Mouse (Mus musculus): Measurements from ENCODE around the gene Abhd16b.
A peak's percentile ranks its signal among the peaks of the same experiment; 100 is the strongest.

Abhd16b gene

GRCm38 (mm10) chr2:181493156-181493927 lies at the start of gene Abhd16b:
Abhd16b (plus strand) TSS chr2:181493206.
- DNase-seq (ENCODE audit: low spot score): no peak

- no peak for DNase-seq (ENCODE audit: low spot score)
These were observed 40.8 kb upstream of the Abhd16b start for GRCm38 (mm10) chr2:181452181-181452580.

DNA sequence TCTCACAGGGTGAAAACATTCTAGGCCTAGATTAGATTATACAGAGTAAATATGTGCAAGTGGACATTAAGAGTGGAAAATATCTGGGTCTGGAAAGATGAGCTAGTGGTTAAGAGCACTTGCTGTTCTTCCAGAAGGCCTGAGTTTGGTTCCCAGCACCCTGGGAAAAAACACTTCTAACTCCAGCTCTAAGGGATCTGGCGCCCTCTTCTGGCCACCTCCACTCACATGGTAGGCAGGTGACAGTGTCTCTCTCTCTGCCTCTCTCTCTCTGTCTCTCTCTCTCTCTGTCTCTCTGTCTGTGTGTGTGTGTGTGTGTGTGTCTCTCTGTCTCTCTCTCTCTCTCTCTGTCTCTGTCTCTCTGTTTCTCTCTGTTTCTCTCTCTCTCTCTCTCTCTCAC lies 39.7 kb upstream of the Abhd16b start:
- DNase-seq (ENCODE audit: low spot score): no peak

DNA sequence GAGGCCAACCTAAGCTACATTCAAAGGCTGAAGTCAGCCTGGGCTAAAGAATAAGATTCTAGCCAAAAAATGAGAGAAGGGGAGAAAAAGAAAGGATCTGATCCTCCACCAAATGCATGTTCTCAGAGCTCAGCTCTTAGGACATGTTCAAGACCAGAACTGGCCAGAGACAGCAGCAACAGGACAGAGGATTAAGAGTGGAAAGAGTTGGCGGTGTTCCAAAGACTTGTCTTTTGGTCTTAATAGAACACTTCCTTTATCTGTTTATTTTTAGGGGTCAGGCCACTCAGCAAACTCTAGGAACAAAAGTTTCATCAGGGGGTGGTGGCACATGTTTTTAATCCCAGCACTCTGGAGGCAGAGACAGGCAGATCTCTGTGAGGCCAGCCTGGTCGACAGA lies 37.1 kb upstream of the Abhd16b start:
- DNase-seq (ENCODE audit: low spot score): peak; percentile 52

- DNase-seq (ENCODE audit: low spot score): no peak
These were observed 35.2 kb upstream of the Abhd16b start for GRCm38 (mm10) chr2:181457831-181458230.

DNA sequence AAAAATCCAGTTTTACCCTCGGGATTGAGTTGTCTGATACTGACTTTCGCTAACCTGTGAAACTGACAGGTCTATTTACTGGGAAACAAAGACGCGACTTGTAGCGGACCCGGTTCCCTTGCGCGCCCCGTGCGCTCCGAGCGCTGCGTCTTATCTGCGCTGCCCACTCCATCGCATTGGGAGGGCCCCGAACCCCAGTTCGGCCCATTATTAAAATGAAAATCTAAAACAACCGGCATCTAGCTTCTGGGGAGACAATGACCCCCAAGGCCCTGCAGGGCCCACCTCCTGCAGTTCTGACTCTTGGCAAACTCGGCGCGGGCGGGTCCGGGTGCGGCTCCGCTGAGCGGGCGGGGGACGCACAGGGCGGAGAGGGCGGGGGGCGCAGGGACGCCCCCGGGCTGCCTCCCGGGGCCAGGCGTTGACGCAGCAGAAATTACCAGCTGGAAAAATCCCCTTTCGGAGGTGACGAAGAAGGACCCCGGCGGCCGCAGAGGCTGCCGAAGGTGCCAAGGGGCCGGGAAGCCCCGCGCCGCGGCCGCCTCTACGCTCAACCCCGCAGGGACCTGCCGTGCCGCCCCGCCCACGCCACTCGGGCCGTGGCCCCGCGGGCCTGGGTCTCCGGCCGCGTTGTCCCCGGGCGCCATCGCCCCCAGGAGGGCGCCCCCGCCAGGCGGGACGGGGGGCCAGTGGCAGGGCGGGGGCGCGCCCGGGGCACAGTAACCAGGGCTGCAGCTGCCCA lies 34.4 kb upstream of the Abhd16b start:
- DNase-seq (ENCODE audit: low spot score): no peak

DNA sequence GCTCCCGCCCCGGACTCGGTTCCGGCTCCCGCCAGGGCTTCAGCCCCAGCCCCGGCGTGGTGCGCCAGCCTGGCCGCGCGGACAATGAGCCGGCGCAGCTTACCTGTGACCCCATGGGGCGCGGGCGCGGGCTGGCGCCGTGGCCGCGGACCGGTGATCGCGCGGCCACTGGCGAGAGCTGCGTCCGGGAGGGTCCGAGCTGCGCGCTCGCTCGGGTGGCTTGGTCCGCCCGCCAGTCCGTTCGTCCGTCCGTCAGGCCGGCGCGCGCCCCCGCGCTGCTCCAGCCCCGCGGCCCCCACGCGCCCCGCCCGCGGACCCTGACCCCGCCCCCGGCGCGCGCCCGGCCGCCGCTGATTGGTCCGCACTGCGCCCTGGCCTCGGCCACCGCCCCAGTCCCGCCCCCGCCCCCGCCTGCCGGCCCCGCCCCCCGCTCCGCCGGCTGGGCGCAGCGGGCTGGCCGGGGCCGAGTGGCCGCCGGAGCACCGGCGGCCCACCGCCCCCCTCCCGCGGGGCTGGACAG lies 33.8 kb upstream of the Abhd16b start, which contains the start of gene Zbtb46:
Gene Zbtb46 (minus strand): TSS at position 274 of the 520 bp plus-strand sequence.
- peak; percentile 74 for DNase-seq (ENCODE audit: low spot score)

- no peak for DNase-seq (ENCODE audit: low spot score)
These were observed 33.1 kb upstream of the Abhd16b start for GRCm38 (mm10) chr2:181459673-181460621.

DNA sequence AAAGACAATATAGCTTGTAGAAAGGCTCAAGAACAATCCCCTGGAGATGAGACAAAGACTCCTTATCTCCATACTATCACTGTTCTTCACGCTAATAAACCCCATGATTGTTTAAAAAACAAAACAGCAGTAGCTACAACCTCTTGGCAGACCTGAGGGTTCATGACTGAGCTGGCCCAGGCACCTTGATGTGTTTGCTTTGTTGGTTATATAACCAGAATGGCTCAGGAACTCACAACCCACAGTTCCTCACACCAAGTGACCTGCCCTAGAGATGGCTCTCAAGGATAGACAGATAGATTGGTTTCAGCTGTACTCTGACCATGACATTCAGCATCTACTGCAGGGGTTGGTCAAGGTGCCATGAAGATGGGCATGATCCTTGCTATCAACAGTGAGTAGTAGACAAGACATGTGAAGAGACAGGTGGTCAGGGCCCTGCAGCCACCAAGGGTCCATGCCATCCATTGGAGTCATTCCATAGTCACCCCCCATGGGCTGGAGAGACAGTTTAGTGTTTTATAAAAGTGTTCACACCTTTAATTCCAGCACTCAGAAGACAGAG lies 31.4 kb upstream of the Abhd16b start:
- no peak for DNase-seq (ENCODE audit: low spot score)

GRCm38 (mm10) chr2:181462604-181463003 lies 30.4 kb upstream of the Abhd16b start:
- no peak for DNase-seq (ENCODE audit: low spot score)

DNA sequence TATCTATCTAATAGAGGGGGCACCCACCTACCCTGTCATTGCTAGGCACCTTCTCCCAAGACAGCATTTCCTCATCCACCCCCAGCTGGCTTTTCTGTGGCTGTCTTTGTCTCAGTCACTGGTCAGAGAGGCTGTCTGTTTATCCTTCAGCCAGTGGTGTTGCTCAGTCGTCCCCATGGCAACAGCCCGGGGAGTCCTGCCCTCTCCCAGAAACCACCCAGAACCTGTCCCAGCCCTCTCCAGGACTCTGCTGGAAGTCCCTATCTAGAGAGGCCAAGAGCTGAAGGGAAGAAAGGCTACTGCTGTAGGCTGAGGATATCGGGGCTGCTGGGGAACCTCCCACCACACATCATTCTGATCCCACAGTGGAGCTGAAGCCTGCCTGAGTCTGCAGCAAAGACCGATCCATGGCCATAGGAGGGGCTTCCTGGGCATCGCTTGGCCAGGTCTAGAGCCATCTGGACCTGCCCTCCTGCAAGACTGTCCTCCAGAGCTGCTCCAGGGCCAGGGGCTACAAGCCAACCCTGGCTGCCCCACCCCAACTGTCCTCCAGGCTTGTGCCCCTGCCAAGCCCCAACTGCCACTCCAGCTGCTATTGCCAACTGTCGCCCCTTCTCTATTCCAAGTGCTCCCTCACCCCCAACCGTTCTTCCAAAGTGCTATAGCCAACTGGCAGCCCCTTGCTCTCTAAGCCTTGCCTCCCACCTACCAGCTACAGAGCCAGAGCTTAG lies 29.8 kb upstream of the Abhd16b start:
- peak; percentile 80 for DNase-seq (ENCODE audit: low spot score)

DNA sequence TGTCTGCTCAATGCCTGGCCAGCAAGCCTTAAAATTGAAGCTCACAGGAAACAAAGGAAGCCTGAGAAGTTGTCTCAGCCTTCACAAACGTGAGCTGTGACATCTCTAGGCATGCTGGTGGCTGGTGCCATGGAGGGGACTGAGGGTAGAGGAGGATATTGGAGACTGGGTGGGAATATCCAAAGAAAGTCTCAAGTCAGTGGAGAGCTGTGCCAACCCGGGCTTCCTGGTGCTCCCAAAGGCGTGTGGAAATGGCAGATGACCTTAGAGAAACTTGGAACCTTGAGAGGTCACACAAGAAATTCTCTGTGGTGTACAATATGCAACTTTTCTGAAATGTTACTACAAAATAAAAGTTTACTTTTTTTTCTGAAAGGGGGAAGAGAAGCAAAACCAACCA lies 27.6 kb upstream of the Abhd16b start:
- no peak for DNase-seq (ENCODE audit: low spot score)

DNA sequence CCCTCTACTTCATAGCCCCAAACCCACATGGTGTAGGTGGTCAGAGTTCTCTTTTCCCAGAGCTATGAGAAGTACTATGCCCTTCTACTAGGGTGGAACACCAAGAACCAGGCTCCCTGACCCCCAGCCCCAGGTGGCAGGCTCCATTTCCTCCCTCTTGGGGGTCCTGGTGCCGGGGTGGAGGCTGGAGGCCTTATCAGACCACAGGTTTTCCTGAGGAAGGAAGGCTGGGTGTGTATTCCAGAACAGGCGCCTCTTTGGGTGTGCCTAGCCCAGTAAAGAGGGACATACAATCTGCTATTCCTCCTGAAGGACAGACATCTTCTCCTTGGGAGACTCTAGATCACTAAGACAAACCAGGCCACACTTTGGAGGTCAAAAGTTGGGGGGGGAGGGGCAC lies 22.7 kb upstream of the Abhd16b start:
- DNase-seq (ENCODE audit: low spot score): no peak

- peak; percentile 86 for DNase-seq (ENCODE audit: low spot score)
These were observed 21.8 kb upstream of the Abhd16b start for GRCm38 (mm10) chr2:181471246-181471645.

DNA sequence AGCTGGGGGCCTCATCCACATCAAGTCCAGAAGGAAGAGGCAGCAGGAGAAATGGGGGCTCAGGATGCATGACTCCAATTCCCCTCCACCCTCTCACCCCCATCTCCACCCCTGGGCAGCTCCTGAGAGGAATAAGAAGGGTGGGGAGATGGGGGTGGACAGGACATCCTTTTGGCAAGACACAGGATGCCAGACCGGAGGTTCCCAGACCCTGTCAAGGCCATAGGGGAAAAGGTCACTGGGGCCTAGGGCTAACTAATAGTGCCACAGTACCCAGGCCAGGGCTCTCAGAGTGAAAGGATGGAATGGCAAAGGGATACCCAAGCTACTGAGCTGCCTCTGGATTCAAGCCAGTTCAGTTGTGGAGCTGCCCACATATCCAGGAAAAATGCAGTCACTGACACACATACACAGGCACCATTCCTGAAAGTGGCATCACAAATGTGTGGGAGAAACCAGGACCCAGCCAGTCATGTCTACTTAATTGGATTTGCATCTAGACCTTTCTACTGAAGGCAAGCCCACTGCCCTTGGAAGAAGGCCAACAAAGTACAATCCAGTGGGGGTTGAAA lies 20.7 kb upstream of the Abhd16b start:
- no peak for DNase-seq (ENCODE audit: low spot score)

DNA sequence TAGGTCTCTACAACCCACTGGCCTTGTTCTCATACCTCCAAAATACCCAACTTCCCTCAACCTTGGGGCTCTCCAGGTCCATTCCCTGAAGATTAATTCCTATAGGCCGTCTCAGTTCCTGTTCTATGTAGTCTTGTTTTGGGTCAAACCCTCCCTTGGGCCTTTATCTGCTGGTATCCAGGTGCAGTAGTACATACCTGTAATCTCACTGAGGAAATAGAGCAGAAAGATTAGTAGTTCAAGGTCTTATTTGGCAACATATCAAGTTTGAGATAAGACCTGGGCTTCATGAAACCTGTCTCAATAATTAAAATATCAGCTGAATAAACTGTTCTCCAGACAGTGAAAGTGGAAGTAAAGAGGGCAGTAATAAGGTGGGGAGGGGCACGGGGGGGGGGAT lies 9.9 kb upstream of the Abhd16b start:
- DNase-seq (ENCODE audit: low spot score): no peak

DNA sequence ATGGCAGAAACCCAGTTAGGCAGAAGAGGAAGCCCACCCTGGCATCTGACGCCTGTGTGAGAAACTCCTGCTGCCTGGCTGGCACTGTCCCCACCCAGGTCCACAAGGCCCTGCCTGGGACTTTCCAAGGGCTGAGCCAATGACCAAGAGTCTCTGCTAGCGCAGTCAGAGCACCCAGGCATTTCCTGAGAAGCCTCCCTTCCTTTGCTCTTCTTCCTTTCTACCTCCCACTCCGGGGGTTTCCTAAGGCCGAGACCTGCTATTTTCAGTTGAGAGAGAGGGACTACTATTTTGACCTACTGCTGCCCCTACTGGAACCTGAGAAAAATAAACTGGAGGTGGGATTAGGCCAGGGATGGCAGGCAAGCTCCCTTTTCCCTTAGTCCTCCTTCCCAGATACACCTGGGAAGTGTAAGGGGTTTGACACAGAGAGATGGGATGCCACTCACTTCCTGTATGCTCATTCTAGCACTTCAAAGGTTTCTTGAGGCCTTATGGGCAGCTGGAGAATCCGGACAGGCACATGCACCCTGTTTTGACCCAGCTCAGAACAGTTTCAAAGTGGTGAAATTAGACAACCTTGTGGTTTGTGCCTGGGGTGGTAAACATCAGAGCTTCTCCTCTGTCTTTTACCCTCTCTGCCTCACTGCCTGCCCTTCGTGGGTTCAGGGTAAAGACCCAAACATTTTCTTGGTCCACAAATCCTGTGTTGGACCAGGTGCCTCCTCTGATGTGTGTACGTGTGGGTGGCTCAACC lies 9.3 kb upstream of the Abhd16b start:
- no peak for DNase-seq (ENCODE audit: low spot score)

DNA sequence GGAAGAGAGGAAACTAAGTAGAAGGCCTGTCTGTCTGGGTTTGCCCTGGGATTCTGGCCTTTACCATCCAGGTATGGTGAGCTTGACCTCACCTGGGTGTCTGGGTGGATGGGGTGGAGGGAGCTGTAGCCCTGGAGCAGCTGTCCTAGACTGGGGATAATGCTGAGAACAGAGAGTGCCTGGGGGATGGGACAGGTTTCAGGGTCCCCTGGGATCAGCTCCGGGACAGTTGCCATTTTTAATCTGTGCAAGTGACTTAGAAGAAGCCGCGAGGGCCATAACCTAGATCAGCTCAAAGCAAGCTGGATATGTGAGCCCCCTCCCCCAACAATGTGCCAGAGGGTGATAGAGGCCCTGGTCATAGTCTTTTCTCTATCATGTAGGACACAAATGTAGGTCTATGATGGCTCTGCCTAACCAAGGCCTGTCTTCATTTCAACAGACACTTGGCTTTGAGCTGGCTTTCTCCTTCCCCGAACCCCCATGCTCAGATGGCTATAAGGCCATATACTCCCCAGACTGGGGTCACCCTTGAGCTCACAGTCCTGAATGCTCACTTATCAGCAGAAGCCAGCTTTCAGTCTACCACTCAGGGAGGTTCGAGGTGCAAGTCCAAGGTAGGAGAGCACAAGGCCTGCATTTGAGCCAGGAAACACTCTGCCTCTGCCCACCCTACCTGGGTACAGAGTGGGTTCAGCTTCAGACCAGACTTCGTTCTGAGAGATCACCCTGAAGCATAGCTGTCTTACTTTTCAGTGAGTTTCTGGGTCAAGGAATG lies 8.4 kb upstream of the Abhd16b start:
- no peak for DNase-seq (ENCODE audit: low spot score)

DNA sequence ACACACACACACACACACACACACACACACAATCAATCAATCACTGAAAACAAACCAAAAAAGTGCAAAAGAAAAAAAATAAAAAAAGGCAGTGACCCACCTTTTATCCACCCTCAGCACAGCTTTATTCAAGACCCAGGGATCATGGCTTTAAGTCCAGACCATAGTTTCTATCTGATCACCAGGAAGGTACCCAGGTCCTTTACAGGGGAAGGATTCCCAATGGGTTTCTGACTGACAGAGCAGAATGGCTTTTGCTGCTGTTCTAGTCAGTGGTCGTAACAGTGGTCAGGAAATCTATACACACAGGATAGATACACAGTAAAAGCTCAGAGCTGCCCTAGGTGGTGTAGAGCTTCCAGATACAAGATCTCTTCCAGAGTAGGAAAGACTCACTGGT lies 7.3 kb upstream of the Abhd16b start:
- no peak for DNase-seq (ENCODE audit: low spot score)

Measured in adipocyte (in vitro differentiated cells).